Mouse (Mus musculus): ENCODE measurements at regions not wholly inside any gene's neighbourhood (a gene's known extent, or its start where the extent isn't known, plus 50 kb on each side); places are given as distances from the start of the nearest gene placed in this dataset.

DNA sequence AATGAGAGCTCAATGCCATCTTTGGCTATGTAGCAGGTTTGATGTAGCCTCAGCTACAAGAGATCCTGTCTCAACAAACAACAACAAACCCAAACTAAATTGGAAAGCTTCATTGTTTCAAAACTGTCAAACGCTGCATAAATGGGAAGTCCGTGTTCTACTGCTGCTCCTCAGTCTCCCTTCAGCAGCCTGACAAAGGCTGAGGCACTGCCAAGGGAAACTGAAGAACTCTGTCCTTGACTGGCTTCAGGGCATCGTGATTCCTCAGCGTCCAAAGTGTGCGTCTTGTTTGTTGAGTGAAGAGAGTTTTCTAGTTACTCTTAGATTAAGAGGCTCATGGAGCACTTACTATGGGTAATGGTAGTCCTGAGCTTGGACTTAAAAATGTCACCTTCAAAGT, 100.7 kb downstream of the Rgs2 start:
- dilution Hi-C loops (cut with MboI; ENCODE audit: extremely low pct_ligation_motif_present, extremely low pct_unique_long_range_greater_than_20kb, low sequenced_read_pairs) = no loop called here
- Histone ChIP-seq H3K27me3 (replicated peaks) (no peaks in the 10 kb centered on the region), H3K4me1 (ENCODE audit: control insufficient read depth in 1 of 2, insufficient read depth in 2 of 2) (peaks cover 0 to 3% of the 10 kb centered on the region in 2 experiments; a peak in 1 of 4 replicates), H3K4me2 (ENCODE audit: insufficient read depth, low read depth, poor library complexity, severe bottlenecking) (no peak overlapping the region), H3K36me3 (replicated peaks in 1 of 2; ENCODE audit: control insufficient read depth in 1 of 2, insufficient read depth in 1 of 2, low read length in 1 of 2) (no peaks in the 10 kb centered on the region), H3K79me2 (replicated peaks; ENCODE audit: control insufficient read depth, extremely low read depth, insufficient read depth, poor library complexity, severe bottlenecking) (no peaks in the 10 kb centered on the region), H3K9me3 (replicated peaks; ENCODE audit: low read length) (no peaks in the 10 kb centered on the region), H3K27ac (ENCODE audit: insufficient read depth, low read depth) (no peak overlapping the region), H3K4me3 (replicated peaks in 1 of 3; ENCODE audit: low read depth in 2 of 3, low read length in 2 of 3, poor library complexity in 1 of 3) (no peak overlapping the region), H3K9ac (ENCODE audit: insufficient read depth, low read depth) (no peak overlapping the region)
- DNase-seq (ENCODE audit: extremely low read depth) = no peak
- in situ Hi-C loops (cut with MboI; ENCODE audit: low pct_ligation_motif_present, low pct_unique_long_range_greater_than_20kb, low sequenced_read_pairs) = no loop called here
- TF ChIP-seq ZC3H11A (IDR thresholded peaks at IDR 0.05; ENCODE audit: low read depth, low read length) (no peak), ZMIZ1 (IDR thresholded peaks at IDR 0.05; ENCODE audit: low read depth, low read length) (no peak), EP300 (IDR thresholded peaks at IDR 0.05; ENCODE audit: low read length) (no peak), IRF4 (IDR thresholded peaks at IDR 0.05; ENCODE audit: low read depth, low read length) (no peak), GABPA (IDR thresholded peaks at IDR 0.05; ENCODE audit: insufficient replicate concordance, low read depth, low read length) (no peak), ETS1 (conservative IDR thresholded peaks at IDR 0.05; ENCODE audit: low read depth, low read length) (no peak), E2F4 (IDR thresholded peaks at IDR 0.05; ENCODE audit: insufficient replicate concordance, low read depth, low read length) (no peak), JUN (IDR thresholded peaks at IDR 0.05; ENCODE audit: insufficient read depth, low read depth, low read length) (no peak), JUND (conservative IDR thresholded peaks at IDR 0.05; ENCODE audit: low read depth, low read length) (no peak), PAX5 (IDR thresholded peaks at IDR 0.05; ENCODE audit: low read length) (no peak), HCFC1 (IDR thresholded peaks at IDR 0.05; ENCODE audit: low read depth, low read length) (no peak), POLR2A (IDR thresholded peaks at IDR 0.05; ENCODE audit: low read depth, low read length) (no peak), TBP (conservative IDR thresholded peaks at IDR 0.05; ENCODE audit: low read depth, low read length) (no peak), BHLHE40 (IDR thresholded peaks at IDR 0.05; ENCODE audit: low read depth, low read length) (no peak), KAT2A (IDR thresholded peaks at IDR 0.05; ENCODE audit: insufficient replicate concordance, low read length) (no peak), SIN3A (IDR thresholded peaks at IDR 0.05; ENCODE audit: low read length) (no peak)

DNA sequence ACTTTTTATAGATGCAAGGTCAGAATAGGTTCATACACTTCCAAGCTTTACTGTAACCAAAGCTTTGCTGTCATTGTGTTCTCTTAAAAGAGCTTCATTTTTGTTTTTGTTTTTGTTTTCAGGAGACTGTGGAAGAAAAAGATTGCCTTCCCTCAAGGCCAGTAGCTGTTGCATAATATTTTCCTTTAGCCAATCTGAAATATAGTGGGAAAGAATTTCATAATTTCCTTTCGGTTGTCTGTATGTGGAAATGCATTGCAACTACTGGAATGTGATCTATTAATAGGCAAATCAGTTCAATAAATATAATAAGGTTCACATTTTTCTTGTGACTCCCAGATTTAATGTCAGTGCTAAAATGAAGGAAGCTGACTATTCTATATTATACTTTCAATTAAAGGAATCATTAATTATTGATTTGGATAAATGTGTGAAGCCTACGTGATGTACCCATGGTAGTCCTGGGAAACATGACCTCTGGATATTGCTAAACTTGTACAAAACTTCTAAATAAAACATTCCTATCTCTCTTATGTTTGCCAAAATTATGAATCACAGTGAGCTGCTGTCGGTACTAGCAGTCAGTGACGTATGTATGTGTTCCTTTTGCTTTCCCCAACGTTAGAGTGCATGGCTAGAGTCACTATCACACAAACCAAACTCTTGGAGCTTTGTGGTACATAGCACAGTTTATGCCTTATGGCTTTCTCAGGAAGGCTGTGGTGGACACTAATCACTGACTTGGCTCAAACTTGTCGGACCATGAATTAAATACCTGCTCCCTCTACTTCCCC, 102.6 kb downstream of the Rgs2 start:
- dilution Hi-C loops (cut with MboI; ENCODE audit: extremely low pct_ligation_motif_present, extremely low pct_unique_long_range_greater_than_20kb, low sequenced_read_pairs) (no loop called here), in situ Hi-C loops (cut with MboI; ENCODE audit: low pct_ligation_motif_present, low pct_unique_long_range_greater_than_20kb, low sequenced_read_pairs) (no loop called here)
- Histone ChIP-seq H3K36me3 (replicated peaks in 1 of 2; ENCODE audit: control insufficient read depth in 1 of 2, insufficient read depth in 1 of 2, low read length in 1 of 2) (no peaks in the 10 kb centered on the region), H3K4me3 (replicated peaks in 1 of 3; ENCODE audit: low read depth in 2 of 3, low read length in 2 of 3, poor library complexity in 1 of 3) (no peak overlapping the region), H3K9ac (ENCODE audit: insufficient read depth, low read depth) (no peak overlapping the region), H3K27me3 (replicated peaks) (no peaks in the 10 kb centered on the region), H3K4me1 (ENCODE audit: control insufficient read depth in 1 of 2, insufficient read depth in 2 of 2) (peaks cover 0 to 10% of the 10 kb centered on the region in 2 experiments; a peak in 1 of 4 replicates), H3K27ac (ENCODE audit: insufficient read depth, low read depth) (no peak overlapping the region), H3K9me3 (replicated peaks; ENCODE audit: low read length) (no peaks in the 10 kb centered on the region), H3K4me2 (ENCODE audit: insufficient read depth, low read depth, poor library complexity, severe bottlenecking) (no peak overlapping the region), H3K79me2 (replicated peaks; ENCODE audit: control insufficient read depth, extremely low read depth, insufficient read depth, poor library complexity, severe bottlenecking) (no peaks in the 10 kb centered on the region)
- TF ChIP-seq JUN (IDR thresholded peaks at IDR 0.05; ENCODE audit: insufficient read depth, low read depth, low read length) (no peak), RCOR1 (conservative IDR thresholded peaks at IDR 0.05; ENCODE audit: low read depth, low read length) (no peak), ZMIZ1 (IDR thresholded peaks at IDR 0.05; ENCODE audit: low read depth, low read length) (no peak), CHD2 (IDR thresholded peaks at IDR 0.05; ENCODE audit: low read length) (no peak), ELF1 (IDR thresholded peaks at IDR 0.05; ENCODE audit: low read depth, low read length) (no peak), TCF12 (IDR thresholded peaks at IDR 0.05; ENCODE audit: low read depth, low read length) (no peak)
- no peak for DNase-seq (ENCODE audit: extremely low read depth)

Data from CH12.LX (cell line).